Mouse (Mus musculus): ENCODE data around the gene 1810062G17Rik. TPM values are rescaled to one million over a fixed set of nuclear protein-coding genes. Genes with fewer than 3 reads are reported as not detected.
A peak's percentile ranks its signal among the peaks of the same experiment; 100 is the strongest.

Gene 1810062G17Rik
- polyA plus RNA-seq, 1 experiment: 0.67 TPM

DNA sequence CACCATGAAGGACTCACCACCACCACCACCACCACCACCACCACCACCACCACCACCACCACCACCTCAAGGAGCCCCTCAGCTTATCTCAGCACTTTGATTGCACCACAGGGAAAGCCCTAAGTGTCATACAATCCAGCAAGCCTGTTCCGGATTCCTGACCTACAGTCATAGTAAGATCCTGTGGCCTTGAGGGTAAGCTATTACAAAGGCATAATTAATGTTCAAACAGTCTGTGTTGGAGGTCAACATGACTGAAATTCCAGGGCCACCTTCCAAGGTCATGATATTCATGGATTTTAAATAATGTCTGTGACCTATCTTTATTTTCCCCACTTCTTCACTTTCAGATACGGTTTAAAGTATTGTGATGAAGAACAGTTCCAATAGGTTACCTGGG lies 4.7 kb downstream of the 1810062G17Rik start:
- H3K27ac ChIP-seq (ENCODE audit: insufficient read depth, low read length): no peak overlapping the region
- no peaks in the 10 kb centered on the region for H3K9me3 ChIP-seq (replicated peaks; ENCODE audit: control insufficient read depth, insufficient read depth, low read length, poor library complexity, severe bottlenecking)
- H3K27me3 ChIP-seq (ENCODE audit: control insufficient read depth, insufficient read depth, low read length, poor library complexity, severe bottlenecking): no peaks in the 10 kb centered on the region
- H3K4me1 ChIP-seq (ENCODE audit: control insufficient read depth, insufficient read depth, low read length): no peaks in the 10 kb centered on the region
- no peak overlapping the region for H3K4me3 ChIP-seq (ENCODE audit: low read depth, low read length)
- no peak overlapping the region for H3K9ac ChIP-seq (ENCODE audit: low read depth, poor library complexity, severe bottlenecking)
- TF ChIP-seq EP300 (IDR thresholded peaks at IDR 0.05; ENCODE audit: insufficient read depth, low read depth, low read length): no peak
- TF ChIP-seq POLR2A (IDR thresholded peaks at IDR 0.05; ENCODE audit: insufficient read depth, low read length): no peak
- TF ChIP-seq CTCF (IDR thresholded peaks at IDR 0.05; ENCODE audit: low read depth, low read length): no peak
- H3K36me3 ChIP-seq (ENCODE audit: control insufficient read depth, insufficient read depth, low read length, poor library complexity, severe bottlenecking): no peaks in the 10 kb centered on the region

GRCm38 (mm10) chr3:36481776-36482193 lies 6.0 kb downstream of the 1810062G17Rik start:
- Histone ChIP-seq H3K9me3 (replicated peaks; ENCODE audit: control insufficient read depth, insufficient read depth, low read length, poor library complexity, severe bottlenecking) (no peaks in the 10 kb centered on the region), H3K4me3 (ENCODE audit: low read depth, low read length) (no peak overlapping the region), H3K36me3 (ENCODE audit: control insufficient read depth, insufficient read depth, low read length, poor library complexity, severe bottlenecking) (no peaks in the 10 kb centered on the region), H3K27me3 (ENCODE audit: control insufficient read depth, insufficient read depth, low read length, poor library complexity, severe bottlenecking) (no peaks in the 10 kb centered on the region; the same call in 1 of the 2 replicates), H3K9ac (ENCODE audit: low read depth, poor library complexity, severe bottlenecking) (no peak overlapping the region), H3K27ac (ENCODE audit: insufficient read depth, low read length) (0 out of 2 replicates have a peak overlapping the region, but pooled peaks have one; percentile 13), H3K4me1 (ENCODE audit: control insufficient read depth, insufficient read depth, low read length) (no peaks in the 10 kb centered on the region)
- TF ChIP-seq CTCF (IDR thresholded peaks at IDR 0.05; ENCODE audit: low read depth, low read length): no peak
- TF ChIP-seq EP300 (IDR thresholded peaks at IDR 0.05; ENCODE audit: insufficient read depth, low read depth, low read length): no peak
- no peak for TF ChIP-seq POLR2A (IDR thresholded peaks at IDR 0.05; ENCODE audit: insufficient read depth, low read length)

DNA sequence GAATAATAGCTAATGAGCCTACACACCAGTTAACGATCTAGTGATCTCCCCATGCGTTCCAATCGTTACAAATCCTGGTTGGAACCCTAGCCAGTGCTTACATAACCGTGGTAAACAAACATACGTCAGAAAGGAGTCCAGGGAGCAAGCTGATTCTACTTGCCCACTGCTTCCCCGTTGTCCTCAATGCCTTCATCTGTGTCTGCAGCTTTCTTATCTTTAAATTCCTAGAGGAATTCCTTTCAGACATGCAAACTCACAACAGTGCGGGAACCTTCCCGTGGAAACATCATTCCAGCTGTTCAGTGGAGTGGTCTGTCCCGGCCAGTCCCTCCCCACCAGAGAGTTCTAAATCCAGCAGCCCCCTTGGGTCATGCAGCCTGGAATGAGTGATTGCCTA lies 7.2 kb downstream of the 1810062G17Rik start:
- H3K27me3 ChIP-seq (ENCODE audit: control insufficient read depth, insufficient read depth, low read length, poor library complexity, severe bottlenecking): no peaks in the 10 kb centered on the region; the same call in 1 of the 2 replicates
- H3K36me3 ChIP-seq (ENCODE audit: control insufficient read depth, insufficient read depth, low read length, poor library complexity, severe bottlenecking): no peaks in the 10 kb centered on the region
- H3K9ac ChIP-seq (ENCODE audit: low read depth, poor library complexity, severe bottlenecking): no peak overlapping the region
- TF ChIP-seq POLR2A (IDR thresholded peaks at IDR 0.05; ENCODE audit: insufficient read depth, low read length): no peak
- no peak for TF ChIP-seq EP300 (IDR thresholded peaks at IDR 0.05; ENCODE audit: insufficient read depth, low read depth, low read length)
- TF ChIP-seq CTCF (IDR thresholded peaks at IDR 0.05; ENCODE audit: low read depth, low read length): no peak
- no peaks in the 10 kb centered on the region for H3K4me1 ChIP-seq (ENCODE audit: control insufficient read depth, insufficient read depth, low read length)
- H3K9me3 ChIP-seq (replicated peaks; ENCODE audit: control insufficient read depth, insufficient read depth, low read length, poor library complexity, severe bottlenecking): no peaks in the 10 kb centered on the region
- no peak overlapping the region for H3K4me3 ChIP-seq (ENCODE audit: low read depth, low read length)
- no peak overlapping the region for H3K27ac ChIP-seq (ENCODE audit: insufficient read depth, low read length)

DNA sequence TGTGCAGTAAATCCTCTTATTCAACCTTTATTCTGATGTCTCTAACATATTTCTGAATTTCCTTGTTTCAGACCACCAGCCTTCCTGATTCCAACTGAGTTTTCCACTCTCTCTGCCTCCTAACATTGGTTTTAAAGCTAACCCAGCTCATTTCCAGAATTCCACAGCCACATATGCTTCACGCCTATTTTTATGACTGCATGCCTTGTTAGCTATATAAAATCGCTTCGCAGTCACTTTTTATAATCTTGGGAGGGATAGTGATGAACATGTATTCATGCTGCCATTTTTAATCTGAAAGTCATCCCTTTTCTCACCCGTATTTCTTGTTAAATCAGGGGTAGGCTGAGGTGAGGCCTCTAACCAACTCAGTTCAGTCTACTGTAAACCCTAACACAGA lies 8.6 kb downstream of the 1810062G17Rik start:
- Histone ChIP-seq H3K27ac (ENCODE audit: insufficient read depth, low read length) (no peak overlapping the region), H3K4me3 (ENCODE audit: low read depth, low read length) (no peak overlapping the region), H3K36me3 (ENCODE audit: control insufficient read depth, insufficient read depth, low read length, poor library complexity, severe bottlenecking) (no peaks in the 10 kb centered on the region), H3K9me3 (replicated peaks; ENCODE audit: control insufficient read depth, insufficient read depth, low read length, poor library complexity, severe bottlenecking) (no peaks in the 10 kb centered on the region), H3K9ac (ENCODE audit: low read depth, poor library complexity, severe bottlenecking) (no peak overlapping the region), H3K27me3 (ENCODE audit: control insufficient read depth, insufficient read depth, low read length, poor library complexity, severe bottlenecking) (no peaks in the 10 kb centered on the region; the same call in 1 of the 2 replicates), H3K4me1 (ENCODE audit: control insufficient read depth, insufficient read depth, low read length) (no peaks in the 10 kb centered on the region)
- TF ChIP-seq EP300 (IDR thresholded peaks at IDR 0.05; ENCODE audit: insufficient read depth, low read depth, low read length): no peak

- Histone ChIP-seq H3K9ac (ENCODE audit: low read depth, poor library complexity, severe bottlenecking) (no peak overlapping the region), H3K27ac (ENCODE audit: insufficient read depth, low read length) (no peak overlapping the region), H3K4me3 (ENCODE audit: low read depth, low read length) (no peak overlapping the region), H3K9me3 (replicated peaks; ENCODE audit: control insufficient read depth, insufficient read depth, low read length, poor library complexity, severe bottlenecking) (no peaks in the 10 kb centered on the region), H3K36me3 (ENCODE audit: control insufficient read depth, insufficient read depth, low read length, poor library complexity, severe bottlenecking) (no peaks in the 10 kb centered on the region), H3K4me1 (ENCODE audit: control insufficient read depth, insufficient read depth, low read length) (no peaks in the 10 kb centered on the region), H3K27me3 (ENCODE audit: control insufficient read depth, insufficient read depth, low read length, poor library complexity, severe bottlenecking) (no peaks in the 10 kb centered on the region; the same call in 1 of the 2 replicates)
- TF ChIP-seq POLR2A (IDR thresholded peaks at IDR 0.05; ENCODE audit: insufficient read depth, low read length) (no peak), EP300 (IDR thresholded peaks at IDR 0.05; ENCODE audit: insufficient read depth, low read depth, low read length) (no peak), CTCF (IDR thresholded peaks at IDR 0.05; ENCODE audit: low read depth, low read length) (no peak)
Observed at GRCm38 (mm10) chr3:36486176-36486575, 10.4 kb downstream of the 1810062G17Rik start.

- no peaks in the 10 kb centered on the region for H3K4me1 ChIP-seq (ENCODE audit: control insufficient read depth, insufficient read depth, low read length)
- H3K27ac ChIP-seq (ENCODE audit: insufficient read depth, low read length): no peak overlapping the region
- H3K9ac ChIP-seq (ENCODE audit: low read depth, poor library complexity, severe bottlenecking): no peak overlapping the region
- no peaks in the 10 kb centered on the region for H3K9me3 ChIP-seq (replicated peaks; ENCODE audit: control insufficient read depth, insufficient read depth, low read length, poor library complexity, severe bottlenecking)
- no peaks in the 10 kb centered on the region; the same call in 1 of the 2 replicates for H3K27me3 ChIP-seq (ENCODE audit: control insufficient read depth, insufficient read depth, low read length, poor library complexity, severe bottlenecking)
- H3K36me3 ChIP-seq (ENCODE audit: control insufficient read depth, insufficient read depth, low read length, poor library complexity, severe bottlenecking): no peaks in the 10 kb centered on the region
- no peak for TF ChIP-seq POLR2A (IDR thresholded peaks at IDR 0.05; ENCODE audit: insufficient read depth, low read length)
- no peak for TF ChIP-seq CTCF (IDR thresholded peaks at IDR 0.05; ENCODE audit: low read depth, low read length)
- no peak overlapping the region for H3K4me3 ChIP-seq (ENCODE audit: low read depth, low read length)
Observed at GRCm38 (mm10) chr3:36486881-36487280, 11.1 kb downstream of the 1810062G17Rik start.

All from ES-Bruce4 (cell line).